Mouse (Mus musculus) layer of hippocampus, adult 2 months (tissue): ENCODE measurements around the gene Vmn2r26. TPM values are rescaled to one million over a fixed set of nuclear protein-coding genes. Genes with fewer than 3 reads are reported as not detected.
"Not testable (repeated sequence)": the region's sequence is repeated elsewhere in the genome, so short reads cannot be mapped to it uniquely, and the experiment has no call there.

Source experiments
- DNase-seq, 2 experiments: peaks; one replicate each; pipeline ENCODE4 v3.0.0; 2022; ENCODE audit warnings: low spot score in 2 of 2
- H3K27ac ChIP-seq: fragments of 200-600 bp; 2 replicates; pipeline ENCODE4 v1.8.1; 2022
- H3K4me3 ChIP-seq: fragments of 200-600 bp; 2 replicates; pipeline ENCODE4 v1.8.1; 2022; ENCODE audit warnings: mild to moderate bottlenecking
- CTCF ChIP-seq: fragments of 200-600 bp; conservative IDR thresholded peaks from 2 replicates; pipeline ENCODE4 v1.8.1; 2022; ENCODE audit warnings: antibody characterized with exemption, mild to moderate bottlenecking, moderate library complexity
- long read RNA-seq, 2 experiments: library from polyadenylated mRNA; stranded (forward); transcript quantifications; one replicate each; pipeline ENCODE4 v2.0.0; 2021; ENCODE audit warnings: borderline mapping rate in 2 of 2
- total RNA-seq, 2 experiments: library from RNA; stranded (reverse); gene quantifications; 2 replicates each; pipeline ENCODE4 v1.2.3; 2021

The Vmn2r26 gene
- not detected for total RNA-seq
- long read RNA-seq, experiment 1, result 0 reads
- long read RNA-seq, experiment 2, result 0 reads

DNA sequence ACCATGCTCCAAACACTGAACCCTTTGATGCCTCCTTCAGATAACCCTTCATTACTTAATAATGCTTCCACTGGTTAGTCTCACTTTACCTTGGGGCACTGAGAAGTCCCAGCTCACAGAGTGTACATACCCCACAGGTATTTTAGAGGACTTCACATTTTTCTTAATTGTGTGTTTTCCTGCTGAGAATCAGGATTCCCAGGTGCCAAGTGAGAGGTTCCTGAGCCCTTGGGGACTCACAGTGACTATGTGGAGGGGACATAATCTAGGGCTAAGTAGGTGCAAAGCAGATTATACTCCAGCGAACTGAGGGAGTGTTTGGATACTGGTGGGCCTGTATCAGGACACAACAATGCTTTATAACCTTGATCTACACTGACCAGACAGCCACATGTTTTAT is at the start of gene Vmn2r26:
Vmn2r26 (plus strand) TSS at position 301 of the 400 bp plus-strand sequence.
- not testable (repeated sequence) for DNase-seq, H3K4me3 ChIP-seq

DNA sequence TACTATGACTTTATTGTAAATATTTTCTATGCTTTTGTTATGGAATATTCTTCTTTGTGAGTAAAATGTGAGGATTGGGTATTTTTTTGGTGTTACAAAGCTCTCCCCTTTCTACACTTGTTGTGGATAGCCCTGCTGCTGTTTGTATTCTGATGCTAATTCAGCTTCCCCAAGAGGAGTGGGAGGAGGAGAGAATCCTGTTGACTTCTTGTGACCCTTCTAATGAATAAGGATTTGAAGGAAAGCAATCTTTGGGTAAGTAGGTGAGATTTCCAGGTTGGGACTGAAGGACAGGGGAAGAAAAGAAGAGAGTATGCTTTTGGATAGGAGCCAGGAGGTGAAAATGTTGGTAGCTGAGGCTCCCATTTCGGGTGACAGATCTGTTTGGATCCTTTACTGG is 3.5 kb upstream of the Vmn2r26 start:
- no peak for DNase-seq
- Histone ChIP-seq H3K4me3 (no peak overlapping the region), H3K27ac (no peak overlapping the region)
- no peak for TF ChIP-seq CTCF

More for the DNA sequence above, at the start of gene Vmn2r26:
- H3K27ac ChIP-seq, result not testable (repeated sequence)

DNA sequence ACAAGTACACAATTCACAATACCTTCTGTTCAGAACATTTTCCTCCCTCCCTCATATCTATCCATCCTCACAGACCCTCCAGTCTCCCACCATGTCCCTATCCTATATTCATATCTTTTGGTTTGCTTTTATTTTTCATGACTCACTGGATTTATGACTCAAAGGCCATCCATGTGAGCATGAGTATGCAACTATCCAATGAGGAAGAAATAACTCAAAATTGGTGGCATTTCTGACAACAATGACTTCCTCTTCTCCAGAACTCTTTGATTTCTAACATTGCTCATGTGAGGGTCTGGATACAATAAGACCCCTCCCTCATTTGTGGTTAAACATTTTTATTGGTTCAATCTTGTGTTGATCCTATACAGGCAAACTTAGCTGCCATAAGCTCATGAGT is 24.0 kb downstream of the Vmn2r26 start:
- DNase-seq, result no peak
- H3K27ac ChIP-seq, result no peak overlapping the region
- TF ChIP-seq CTCF, result no peak

GRCm38 (mm10) chr6:124053611-124054010 is 29.2 kb downstream of the Vmn2r26 start:
- H3K4me3 ChIP-seq, H3K27ac ChIP-seq: not testable (repeated sequence)
- DNase-seq, result peak; percentile 33 to 41

More for the DNA sequence above, 24.0 kb downstream of the Vmn2r26 start:
- H3K4me3 ChIP-seq, result no peak overlapping the region

GRCm38 (mm10) chr6:124102334-124102733 is 78.0 kb downstream of the Vmn2r26 start:
- Histone ChIP-seq H3K27ac (no peak overlapping the region), H3K4me3 (no peak overlapping the region)
- no peak for DNase-seq
- no peak for TF ChIP-seq CTCF

Other genes starting within 250 kb of the Vmn2r26 start
- not detected for gene Vmn2r24, start 245.7 kb upstream of the Vmn2r26 start, total RNA-seq
- gene Vmn2r25, start 171.1 kb upstream of the Vmn2r26 start, total RNA-seq, result not detected
- gene Vmn2r27, start 207.3 kb downstream of the Vmn2r26 start, total RNA-seq, result not detected